Comparison of ENCODE assay signal across 10 mouse cellular contexts in the genomic region with DNA sequence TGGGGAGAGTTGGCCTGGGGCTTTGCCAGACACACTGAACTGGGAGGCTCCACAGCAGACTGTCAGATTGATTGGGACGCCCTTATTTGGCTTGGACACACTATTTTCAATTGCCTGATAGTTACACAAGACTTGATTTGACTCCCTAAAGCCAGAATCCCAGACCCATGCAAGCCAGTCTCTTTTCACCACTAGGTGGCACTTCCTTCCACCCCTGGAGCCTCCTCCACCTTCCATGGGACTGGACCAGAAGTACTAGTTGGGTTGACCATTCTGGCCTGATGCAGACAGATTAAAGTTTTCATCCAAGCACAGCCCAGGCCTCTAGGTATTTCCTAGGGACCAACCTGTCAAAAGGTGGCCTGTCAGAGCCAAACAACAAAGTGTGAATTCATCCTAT. TPM values are rescaled to one million over a fixed set of nuclear protein-coding genes. Genes with fewer than 3 reads are reported as not detected.
A peak's percentile ranks its signal among the peaks of the same experiment; 100 is the strongest.
DNase-seq lines count a peak whose midpoint lies in the region; ATAC-seq lines count a peak whose summit lies in the region.
"Had no signal": no experiment of that assay in that cellular context is flagged by ENCODE, and none has a peak within 500 bp of the region (broad histone marks: within the 10 kb centered on the region; RNA-seq: fewer than 3 reads in every experiment).

No protein-coding gene starts in this region.

- 65% methylated on average over 1 of the region's 1 CpGs for WGBS in hindbrain, embryonic 14.5 days
- 67% methylated on average over 1 of the region's 1 CpGs for WGBS in hindbrain, embryonic 12.5 days
- WGBS in embryonic facial prominence, embryonic 14.5 days = 57% methylated on average over 1 of the region's 1 CpGs

- H3K4me2 ChIP-seq in hindbrain, embryonic 14.5 days (replicated peaks) = no peak overlapping the region
- no peak overlapping the region for H3K4me2 ChIP-seq in hindbrain, embryonic 12.5 days (replicated peaks)
- H3K4me2 ChIP-seq in embryonic facial prominence, embryonic 14.5 days (ENCODE audit: low read depth, low read length) = no peak overlapping the region
- H3K4me2 ChIP-seq: embryonic facial prominence, embryonic 15.5 days; limb, embryonic 15.5 days had no signal

- no peaks in the 10 kb centered on the region for H3K27me3 ChIP-seq in hindbrain, embryonic 14.5 days (ENCODE audit: control insufficient read depth, insufficient read depth, low read length)
- H3K27me3 ChIP-seq in hindbrain, embryonic 12.5 days = no peaks in the 10 kb centered on the region
- H3K27me3 ChIP-seq in embryonic facial prominence, embryonic 14.5 days (replicated peaks; ENCODE audit: control insufficient read depth, insufficient read depth, low read length) = no peaks in the 10 kb centered on the region
- H3K27me3 ChIP-seq: embryonic facial prominence, embryonic 15.5 days; limb, embryonic 15.5 days had no signal

- peak; percentile 41 for DNase-seq in hindbrain, embryonic 14.5 days (ENCODE audit: low spot score)
- DNase-seq in 416B (ENCODE audit: low read depth) (peak; percentile 67), MN1 (ENCODE audit: low spot score) (peak; percentile 40)
- DNase-seq in embryonic facial prominence, embryonic 14.5 days (ENCODE audit: low spot score) = peak; percentile 48
- peak; percentile 25 for DNase-seq in mesoderm, embryonic 11.5 days (ENCODE audit: low read depth, low spot score)
- DNase-seq in right cerebral cortex, adult 2 months (ENCODE audit: low spot score in 2 of 2) = no peak
- DNase-seq in spleen, postnatal 4 days (ENCODE audit: low spot score in 2 of 2) = no peak

- no peak overlapping the region for H3K9ac ChIP-seq in hindbrain, embryonic 14.5 days
- no peak overlapping the region for H3K9ac ChIP-seq in hindbrain, embryonic 12.5 days
- H3K9ac ChIP-seq in embryonic facial prominence, embryonic 14.5 days (ENCODE audit: low read depth, low read length) = no peak overlapping the region
- H3K9ac ChIP-seq: embryonic facial prominence, embryonic 15.5 days; limb, embryonic 15.5 days had no signal

- H3K9me3 ChIP-seq in hindbrain, embryonic 14.5 days (ENCODE audit: control insufficient read depth, low read length) = no peaks in the 10 kb centered on the region
- no peaks in the 10 kb centered on the region for H3K9me3 ChIP-seq in hindbrain, embryonic 12.5 days (replicated peaks)
- H3K9me3 ChIP-seq in embryonic facial prominence, embryonic 14.5 days (ENCODE audit: control insufficient read depth, low read length) = no peaks in the 10 kb centered on the region
- H3K9me3 ChIP-seq: embryonic facial prominence, embryonic 15.5 days; limb, embryonic 15.5 days had no signal

- H3K27ac ChIP-seq in hindbrain, embryonic 14.5 days = no peak overlapping the region
- no peak overlapping the region for H3K27ac ChIP-seq in hindbrain, embryonic 12.5 days
- no peak overlapping the region for H3K27ac ChIP-seq in embryonic facial prominence, embryonic 14.5 days (replicated peaks; ENCODE audit: low read depth, low read length)
- H3K27ac ChIP-seq: embryonic facial prominence, embryonic 15.5 days; limb, embryonic 15.5 days had no signal

- H3K4me1 ChIP-seq in hindbrain, embryonic 14.5 days (replicated peaks; ENCODE audit: control insufficient read depth, insufficient read depth, low read length) = no peaks in the 10 kb centered on the region
- no peaks in the 10 kb centered on the region for H3K4me1 ChIP-seq in hindbrain, embryonic 12.5 days
- no peaks in the 10 kb centered on the region for H3K4me1 ChIP-seq in embryonic facial prominence, embryonic 14.5 days (ENCODE audit: control insufficient read depth, insufficient read depth, low read length)
- H3K4me1 ChIP-seq: embryonic facial prominence, embryonic 15.5 days had no signal

- no peak for ATAC-seq in hindbrain, embryonic 14.5 days (ENCODE audit: low FRiP score)
- ATAC-seq in hindbrain, embryonic 12.5 days (ENCODE audit: low FRiP score) = no peak
- no peak for ATAC-seq in embryonic facial prominence, embryonic 14.5 days (ENCODE audit: low read depth)

- H3K4me3 ChIP-seq in hindbrain, embryonic 14.5 days (replicated peaks; ENCODE audit: low read length) = no peak overlapping the region
- H3K4me3 ChIP-seq in hindbrain, embryonic 12.5 days = no peak overlapping the region
- H3K4me3 ChIP-seq in embryonic facial prominence, embryonic 14.5 days (ENCODE audit: low read depth, low read length) = no peak overlapping the region
- H3K4me3 ChIP-seq: embryonic facial prominence, embryonic 15.5 days; limb, embryonic 15.5 days had no signal

- no peaks in the 10 kb centered on the region for H3K36me3 ChIP-seq in hindbrain, embryonic 14.5 days (replicated peaks; ENCODE audit: control insufficient read depth, insufficient read depth)
- H3K36me3 ChIP-seq in hindbrain, embryonic 12.5 days = no peaks in the 10 kb centered on the region
- H3K36me3 ChIP-seq in embryonic facial prominence, embryonic 14.5 days (ENCODE audit: control insufficient read depth, insufficient read depth, low read length) = no peaks in the 10 kb centered on the region
- H3K36me3 ChIP-seq: embryonic facial prominence, embryonic 15.5 days; limb, embryonic 15.5 days had no signal

RNA-seq across cellular contexts. Expression of gene Clic6, which starts 58.7 kb away (rescaled TPM):
- polyA plus RNA-seq in hindbrain, embryonic 14.5 days (2014; fragmentation: Nextera tagmentation; extraction: Ambion mirVana) = 6.5 and 9.3 TPM in 2 replicates
- 13.2 and 15.3 TPM in 2 replicates for polyA plus RNA-seq in hindbrain, embryonic 12.5 days (2016; fragmentation: Nextera tagmentation; extraction: Ambion mirVana)
- 3.0 and 4.1 TPM in 2 replicates for polyA plus RNA-seq in embryonic facial prominence, embryonic 14.5 days (2014; fragmentation: Nextera tagmentation; extraction: Ambion mirVana)

Comparison
In these comparisons a context has a peak if more than half of its experiments do, and no peak if none do; other contexts are left out.
1. DNase-seq: peak in hindbrain, embryonic 14.5 days (single experiment), 416B (single experiment), MN1 (single experiment), embryonic facial prominence, embryonic 14.5 days (single experiment) and mesoderm, embryonic 11.5 days (single experiment); none in right cerebral cortex, adult 2 months (0 of 2) and spleen, postnatal 4 days (0 of 2).